Mouse (Mus musculus): ENCODE measurements around the gene Rasgrp4. TPM values are rescaled to one million over a fixed set of nuclear protein-coding genes. Genes with fewer than 3 reads are reported as not detected.
"Not testable (repeated sequence)": the region's sequence is repeated elsewhere in the genome, so short reads cannot be mapped to it uniquely, and the experiment has no call there.

Gene Rasgrp4
- under 1 TPM; 0.24 to 0.67 (median 0.37) TPM for total RNA-seq (2022)

DNA sequence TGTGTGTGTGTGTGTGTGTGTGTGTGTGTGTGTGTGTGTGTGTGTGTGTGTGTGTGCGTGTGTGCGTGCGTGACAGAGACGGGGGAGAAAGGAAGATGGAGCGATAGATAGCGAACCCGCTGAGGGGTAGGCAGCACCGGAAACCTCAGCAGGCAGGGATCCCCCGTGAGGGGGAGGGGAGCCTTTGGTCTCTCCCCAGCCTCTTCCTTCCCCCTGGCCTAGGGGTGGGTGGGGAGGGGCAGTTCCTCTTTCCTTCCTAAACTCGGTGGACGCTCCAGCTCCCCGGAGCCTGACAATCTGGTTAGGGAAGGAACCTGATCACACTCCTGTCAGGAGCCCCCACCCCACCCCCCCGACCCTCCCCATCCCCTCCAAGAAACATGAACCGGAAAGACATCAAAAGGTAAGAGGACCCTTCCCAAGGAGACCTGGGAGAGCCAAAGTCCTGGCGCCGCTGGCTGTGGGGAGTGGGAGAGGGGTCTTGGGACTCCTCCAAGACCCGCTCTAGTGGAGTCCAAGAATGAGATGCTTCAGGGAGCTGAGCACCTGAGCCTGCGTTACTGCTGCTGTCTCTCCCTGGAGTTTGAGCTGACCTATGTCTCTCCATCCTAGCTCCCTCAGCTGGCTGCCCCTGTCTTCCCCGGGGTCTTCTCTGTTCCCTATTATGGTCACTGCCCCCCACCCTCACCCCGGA is at the start of gene Rasgrp4:
Gene Rasgrp4 (plus strand): TSS at position 159 of the 694 bp plus-strand sequence.
- DNase-seq (ENCODE audit: low spot score in 2 of 2): no peak

DNA sequence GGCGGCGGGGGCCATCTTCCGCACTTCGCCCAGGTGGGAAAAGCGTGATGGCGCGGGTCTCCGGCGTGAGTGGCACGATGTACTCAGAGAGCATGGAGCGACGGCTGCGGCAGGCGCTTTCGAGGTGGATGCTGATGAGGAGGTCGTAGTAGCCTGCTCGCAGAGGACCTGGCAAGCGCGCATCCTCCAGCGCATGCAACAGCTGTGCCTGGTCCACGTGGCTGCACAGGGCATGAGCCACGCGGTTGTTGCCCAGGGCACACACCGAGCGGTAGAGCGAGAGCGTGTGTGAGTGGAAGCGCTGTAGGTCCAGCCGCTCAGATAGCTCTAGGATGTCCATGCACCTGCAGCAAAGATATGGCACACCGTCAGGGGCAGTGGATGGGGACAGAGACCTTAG is 48.7 kb upstream of the Rasgrp4 start:
- no peak for DNase-seq (ENCODE audit: low spot score in 2 of 2)

DNA sequence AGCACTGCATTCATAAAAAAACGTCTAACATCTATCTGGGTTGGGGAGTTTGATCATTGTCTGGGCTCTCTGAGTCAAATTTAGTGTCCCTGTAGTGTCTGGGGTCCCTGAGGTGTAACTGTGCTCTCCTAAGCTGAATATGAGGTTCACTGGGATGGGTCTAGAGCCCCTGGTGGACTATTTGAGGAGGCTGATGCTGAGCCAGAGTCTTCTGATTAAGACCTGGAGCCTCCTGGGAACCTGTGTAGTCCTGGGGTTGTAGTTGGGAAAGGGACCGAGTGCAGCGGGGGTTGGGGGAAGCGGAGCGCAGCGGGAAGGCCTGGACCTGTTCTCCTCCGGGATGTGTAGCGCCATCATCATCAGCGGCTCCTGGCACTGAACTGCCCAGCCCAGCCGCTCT is 47.7 kb upstream of the Rasgrp4 start:
- DNase-seq (ENCODE audit: low spot score in 2 of 2): no peak

DNA sequence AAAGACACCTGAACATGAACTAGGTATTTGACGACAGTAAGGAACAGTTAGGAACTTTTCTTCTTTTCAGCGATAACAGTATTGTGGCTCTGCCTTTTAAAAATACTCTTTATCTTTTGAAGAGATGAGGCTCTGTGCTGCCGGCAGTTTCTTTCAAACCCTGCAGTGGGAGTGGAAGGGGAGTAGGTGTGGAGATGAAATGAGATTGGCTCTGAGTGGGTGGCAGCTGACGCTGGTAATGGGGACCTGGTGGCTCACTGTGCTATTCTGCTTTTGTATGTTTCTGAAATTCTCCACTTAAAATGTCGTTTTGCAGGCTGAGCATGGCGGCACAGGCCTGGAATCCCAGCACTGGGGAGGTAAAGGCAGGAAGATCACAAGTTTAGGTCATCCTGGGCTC is 45.8 kb upstream of the Rasgrp4 start:
- DNase-seq (ENCODE audit: low spot score in 2 of 2): no peak

DNA sequence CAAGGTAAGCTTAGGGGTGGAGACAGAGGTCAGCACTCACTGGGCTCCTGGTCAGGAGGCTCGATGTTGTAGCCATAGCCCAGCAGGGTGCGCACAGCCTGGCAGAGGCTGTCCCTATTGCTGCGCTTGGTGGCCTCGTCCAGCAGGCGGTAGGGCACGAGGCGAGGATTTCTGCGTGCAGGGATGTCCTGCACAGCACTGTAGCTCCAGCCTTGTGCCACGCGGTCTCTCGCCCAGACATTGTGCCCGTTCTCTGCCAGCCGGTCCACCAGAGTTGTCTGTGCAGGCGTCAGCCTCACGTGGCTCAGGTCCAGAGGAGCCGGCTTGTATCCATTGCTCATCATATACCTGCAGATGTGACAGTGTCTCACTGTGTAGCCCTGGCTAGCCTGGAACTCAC is 37.5 kb upstream of the Rasgrp4 start:
- DNase-seq (ENCODE audit: low spot score in 2 of 2): no peak

DNA sequence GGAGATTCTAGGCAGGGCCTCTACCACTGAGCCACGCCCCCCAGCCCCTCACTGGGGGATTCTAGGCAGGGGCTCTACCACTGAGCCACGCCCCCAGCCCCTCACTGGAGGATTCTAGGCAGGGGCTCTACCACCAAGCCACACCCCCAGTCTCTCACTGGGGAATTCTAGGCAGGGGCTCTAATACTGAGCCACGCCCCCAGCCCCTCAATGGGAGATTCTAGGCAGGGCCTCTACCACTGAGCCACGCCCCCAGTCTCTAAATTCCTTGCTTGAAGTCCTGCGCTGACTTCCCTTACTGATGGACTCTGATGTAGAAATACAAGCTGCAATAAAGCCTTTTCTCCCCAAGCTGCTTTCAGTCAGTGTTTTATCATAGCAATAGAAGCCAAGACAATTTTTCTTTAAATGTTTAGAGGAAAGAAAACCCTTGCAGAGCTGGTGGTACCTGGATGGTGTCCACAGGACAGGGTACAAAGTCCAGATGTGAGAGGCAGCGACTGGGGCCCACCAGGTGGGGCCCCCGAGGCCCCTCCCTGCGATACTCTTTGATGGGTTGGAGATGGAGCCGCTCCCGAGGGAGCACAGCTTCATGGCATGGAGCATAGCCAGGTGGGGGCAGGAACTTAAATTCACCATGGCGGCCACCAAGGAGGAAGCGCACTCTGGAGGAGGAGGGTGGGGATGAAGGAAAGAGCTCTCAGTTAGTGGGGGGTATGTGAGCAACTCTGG is 33.2 kb upstream of the Rasgrp4 start:
- DNase-seq (ENCODE audit: low spot score in 2 of 2): no peak

DNA sequence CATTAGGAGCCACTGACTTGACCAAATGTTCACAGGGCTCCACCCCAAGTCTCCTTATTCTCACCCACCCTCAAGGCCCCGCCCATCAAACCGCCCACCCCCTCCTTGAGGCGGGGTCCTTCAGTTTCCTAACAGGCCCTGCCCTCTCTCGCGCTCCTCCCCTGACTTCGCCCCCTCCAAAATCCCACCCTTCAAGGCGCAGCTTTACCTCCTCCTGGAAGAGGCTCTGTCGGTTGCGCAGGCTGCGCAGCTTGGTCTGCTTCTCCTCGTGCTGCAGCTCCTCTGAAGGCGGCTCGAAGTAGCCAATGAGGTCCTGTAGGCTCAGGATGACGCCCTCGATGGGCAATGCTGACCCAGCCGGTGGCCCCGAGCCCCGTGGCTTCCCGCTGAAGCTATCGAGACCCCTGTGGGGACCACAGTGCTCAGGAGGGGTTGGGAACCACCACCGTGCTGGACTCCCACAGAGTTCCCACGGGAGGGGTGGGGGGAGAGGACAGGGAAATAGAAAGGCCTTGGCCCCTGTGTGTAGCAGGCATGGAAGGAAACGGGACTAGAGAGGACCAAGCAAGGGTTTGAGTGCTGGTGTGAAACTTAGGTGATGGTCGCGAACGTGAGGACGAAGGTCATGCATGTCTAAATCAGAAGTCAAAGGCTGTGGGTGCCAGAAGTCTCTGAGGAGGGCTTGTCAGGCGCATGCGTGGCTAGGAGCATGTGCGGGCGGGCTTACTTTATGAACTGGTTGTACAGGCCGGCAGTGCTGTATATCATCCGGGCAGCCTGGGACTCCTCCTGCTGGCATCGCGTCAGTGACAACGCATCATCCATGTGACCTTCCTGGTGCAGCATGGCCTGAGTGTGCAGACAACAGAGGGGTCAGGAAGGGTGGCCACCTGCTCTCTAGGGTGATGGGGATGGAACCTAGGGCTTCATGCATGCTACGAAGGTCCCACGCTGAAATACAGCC is 25.4 kb upstream of the Rasgrp4 start:
- DNase-seq (ENCODE audit: low spot score in 2 of 2): peak in 1 of 2 experiments; percentile 36

DNA sequence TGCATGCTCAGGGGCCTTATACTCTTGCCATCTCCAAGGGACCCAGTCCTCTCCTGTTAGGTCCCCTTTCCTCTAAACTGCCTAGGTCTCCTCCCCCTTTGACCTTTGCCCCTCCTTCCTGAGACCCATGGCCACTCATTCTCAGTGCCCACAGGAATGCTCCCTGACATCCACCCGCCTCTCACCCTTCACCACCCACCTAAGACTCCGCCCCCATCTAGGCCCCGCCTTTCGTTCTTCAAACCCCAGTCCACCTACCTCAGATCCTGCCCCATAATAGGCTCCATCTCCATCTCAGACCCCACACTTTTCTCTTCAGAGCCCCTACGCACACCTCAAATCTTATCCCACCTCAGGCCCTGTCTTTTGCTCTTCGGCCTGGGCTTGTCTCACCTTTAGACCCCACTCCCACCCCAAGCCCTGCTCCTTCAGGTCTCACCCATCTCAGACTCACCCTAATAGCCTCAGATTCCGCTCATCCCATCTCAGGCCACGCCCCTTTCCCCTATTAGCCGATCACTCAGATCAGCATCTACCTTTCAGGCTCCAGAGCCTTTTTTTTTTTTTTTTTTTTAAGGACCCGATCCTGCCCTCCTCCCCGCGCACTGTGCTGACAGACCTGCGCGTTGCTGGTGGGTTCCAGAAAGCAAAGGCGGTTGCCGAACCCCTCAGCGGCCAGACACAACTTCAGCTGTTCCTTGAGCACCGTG is 16.4 kb upstream of the Rasgrp4 start:
- no peak for DNase-seq (ENCODE audit: low spot score in 2 of 2)

DNA sequence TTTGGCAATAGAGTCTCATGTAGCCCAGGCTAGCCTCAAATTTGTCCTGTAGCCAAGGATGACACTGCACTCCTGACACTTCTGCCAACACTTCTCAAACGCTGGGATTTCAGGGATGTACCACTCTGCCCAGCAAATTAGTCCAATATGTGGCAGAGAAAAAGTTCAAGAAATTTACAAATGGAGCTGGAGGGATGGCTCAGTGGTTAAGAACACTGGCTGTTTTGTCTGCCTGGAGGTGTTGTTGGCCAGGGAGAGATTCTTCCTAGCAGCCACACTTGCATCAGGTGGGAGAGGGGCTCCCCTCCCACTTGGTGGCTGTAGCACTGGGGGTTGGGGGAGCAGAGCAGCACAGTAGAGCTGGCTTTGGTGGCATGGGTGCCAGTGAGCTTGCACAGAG is 15.1 kb upstream of the Rasgrp4 start:
- no peak for DNase-seq (ENCODE audit: low spot score in 2 of 2)

DNA sequence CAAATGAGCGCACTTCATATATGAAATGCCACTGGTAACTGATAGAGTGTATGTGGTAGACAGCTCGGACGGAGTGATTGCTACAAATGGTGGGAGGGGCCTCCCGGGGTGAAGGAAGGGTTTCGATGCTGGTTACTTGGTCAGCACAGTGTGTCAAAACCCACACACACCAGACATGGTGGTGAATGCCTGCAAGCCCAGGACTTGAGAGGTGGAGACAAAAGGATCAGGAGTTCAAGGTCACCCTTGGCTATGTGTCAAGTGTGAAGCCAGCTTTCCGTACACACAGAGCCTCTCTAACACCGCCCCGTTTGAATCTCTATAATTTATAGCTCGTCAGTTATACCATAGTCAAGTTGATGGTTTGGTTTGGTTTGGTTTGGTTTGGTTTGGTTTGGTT is 11.8 kb upstream of the Rasgrp4 start:
- no peak for DNase-seq (ENCODE audit: low spot score in 2 of 2)

DNA sequence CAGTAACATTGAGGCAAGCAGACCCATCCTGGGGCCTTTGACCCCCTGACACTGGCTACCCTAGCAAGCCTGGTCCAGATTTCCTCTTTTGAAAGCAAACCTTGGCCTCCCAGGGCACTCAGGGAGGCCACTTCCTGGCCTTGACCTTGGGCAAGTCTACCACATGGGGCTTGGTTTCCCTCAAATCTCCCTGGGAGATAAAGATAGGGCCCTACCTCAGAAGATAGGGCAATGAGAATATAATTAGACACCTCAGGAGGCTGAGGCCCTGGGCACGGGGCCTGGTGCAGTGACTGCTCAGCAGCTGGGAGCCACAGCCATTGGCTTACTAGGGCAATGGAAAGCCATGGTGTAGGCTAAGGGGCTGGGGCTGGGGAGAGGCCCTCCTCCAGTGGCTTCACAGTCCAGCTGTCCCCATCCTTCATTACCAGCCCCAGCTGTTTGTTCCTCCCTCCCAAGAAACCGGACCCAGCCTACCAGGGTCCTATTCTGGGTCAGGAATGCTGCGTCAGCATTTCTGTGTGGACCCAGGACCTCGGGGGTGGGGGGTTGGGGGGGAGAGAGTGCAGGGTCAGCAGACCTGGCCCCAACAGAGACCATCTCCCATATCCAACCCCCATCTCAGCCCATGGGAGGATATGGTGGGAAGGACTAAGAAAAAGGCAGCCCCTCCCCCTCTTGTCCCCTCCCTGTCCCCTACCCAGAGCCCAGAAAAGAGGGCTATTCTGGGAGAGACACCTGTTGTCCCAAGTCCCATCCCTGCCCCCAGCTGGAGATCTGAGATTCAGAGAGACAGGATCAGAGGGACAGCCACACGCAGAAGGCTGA is 10.9 kb upstream of the Rasgrp4 start:
- DNase-seq (ENCODE audit: low spot score in 2 of 2): peak; percentile 77 to 90

DNA sequence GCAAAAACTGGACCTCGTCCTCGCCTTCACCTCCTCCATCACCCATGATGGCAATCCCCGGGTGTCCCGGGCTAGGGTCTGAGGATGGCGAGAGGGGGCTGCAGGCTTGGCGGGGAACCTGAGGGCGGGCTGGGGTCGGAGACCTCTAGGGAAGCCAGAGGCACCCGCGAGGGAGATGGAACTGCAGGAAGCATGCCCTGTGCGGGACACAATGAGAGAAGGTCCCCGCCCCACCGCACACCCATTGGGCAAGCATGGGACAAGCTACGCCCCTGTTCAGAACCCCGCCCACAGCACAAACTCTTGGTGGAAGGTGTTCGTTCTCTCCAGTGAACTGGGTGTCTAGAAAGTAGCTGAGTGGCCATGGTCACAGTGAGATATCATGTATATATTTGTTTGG is 9.7 kb upstream of the Rasgrp4 start, which contains the start of gene Ryr1:
Gene Ryr1 (minus strand): TSS at position 210 of the 400 bp plus-strand sequence.
- DNase-seq (ENCODE audit: low spot score in 2 of 2): peak; percentile 77 to 86

DNA sequence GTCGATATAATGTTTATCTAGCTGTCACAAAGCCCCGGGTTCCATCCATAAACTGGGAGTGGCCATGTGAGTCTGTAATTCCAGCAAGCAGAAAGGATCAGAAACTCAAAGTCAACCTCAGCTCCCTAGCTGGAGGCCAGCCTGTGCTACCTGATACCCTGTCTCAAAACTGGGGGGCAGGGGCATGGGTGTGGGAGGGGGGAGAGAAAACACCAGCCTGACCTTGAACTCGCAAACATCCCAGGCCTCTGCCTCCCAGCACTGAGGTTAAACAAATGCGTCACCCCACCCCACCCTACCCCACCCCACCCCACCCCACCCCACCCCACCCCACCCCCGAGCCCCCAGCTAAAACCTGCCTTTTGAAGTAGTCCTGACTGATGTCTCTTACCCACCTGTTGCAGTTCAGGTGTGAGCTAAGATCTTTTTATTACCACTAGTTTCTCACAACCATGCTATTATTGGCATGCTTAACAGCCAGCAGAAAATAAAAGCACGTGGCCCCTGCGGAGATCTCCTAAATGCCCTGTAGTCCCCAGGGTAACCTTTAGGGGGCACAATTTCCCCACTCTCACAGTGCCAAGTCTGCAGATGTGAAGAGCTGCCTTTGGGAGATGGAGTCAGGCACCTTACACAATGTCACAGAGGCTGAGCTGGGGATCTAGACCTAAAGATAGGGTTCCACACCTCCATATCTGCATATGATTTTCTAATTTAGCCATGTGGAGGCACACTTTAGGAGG is 8.3 kb upstream of the Rasgrp4 start:
- DNase-seq (ENCODE audit: low spot score in 2 of 2): peak; percentile 74 to 79

DNA sequence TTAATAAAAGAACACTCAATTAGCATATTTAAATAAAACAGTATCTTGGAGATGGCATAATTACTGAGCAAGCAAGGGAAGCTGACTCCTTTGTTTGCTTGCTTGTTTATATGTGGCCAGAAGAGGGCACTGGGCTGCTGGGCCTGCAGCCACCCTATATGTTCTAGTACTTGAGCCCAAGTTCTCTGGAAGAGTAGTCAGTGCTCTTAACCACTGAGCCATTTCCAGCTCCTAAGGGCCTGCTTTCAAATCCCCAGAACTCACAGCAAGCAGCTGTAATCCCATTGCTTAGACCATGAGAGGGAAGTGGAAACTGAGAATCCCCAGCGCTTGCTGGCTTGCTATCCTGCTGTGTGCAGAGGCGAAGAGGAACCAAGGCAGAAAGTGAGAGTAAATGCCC is 5.9 kb upstream of the Rasgrp4 start:
- DNase-seq (ENCODE audit: low spot score in 2 of 2): no peak

DNA sequence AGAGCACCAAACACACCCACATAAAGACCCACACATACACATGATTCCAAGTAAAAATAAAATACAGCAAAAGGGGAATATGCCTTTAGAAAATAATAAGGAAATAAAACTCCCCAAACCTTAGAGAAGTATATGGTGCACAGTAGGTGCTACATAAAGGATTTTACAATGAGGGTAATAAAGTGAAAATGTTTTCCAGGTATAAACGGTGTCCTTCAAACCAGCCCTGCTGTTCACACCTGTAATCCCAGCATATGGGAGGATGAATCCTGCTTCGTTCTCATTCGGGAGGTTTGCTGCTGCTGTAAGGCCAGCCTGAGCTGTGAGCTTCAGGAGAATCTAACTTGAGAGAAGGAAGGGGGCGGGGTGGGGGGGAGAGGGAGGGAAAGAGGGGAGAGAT is 421 bp upstream of the Rasgrp4 start:
- no peak for DNase-seq (ENCODE audit: low spot score in 2 of 2)

DNA sequence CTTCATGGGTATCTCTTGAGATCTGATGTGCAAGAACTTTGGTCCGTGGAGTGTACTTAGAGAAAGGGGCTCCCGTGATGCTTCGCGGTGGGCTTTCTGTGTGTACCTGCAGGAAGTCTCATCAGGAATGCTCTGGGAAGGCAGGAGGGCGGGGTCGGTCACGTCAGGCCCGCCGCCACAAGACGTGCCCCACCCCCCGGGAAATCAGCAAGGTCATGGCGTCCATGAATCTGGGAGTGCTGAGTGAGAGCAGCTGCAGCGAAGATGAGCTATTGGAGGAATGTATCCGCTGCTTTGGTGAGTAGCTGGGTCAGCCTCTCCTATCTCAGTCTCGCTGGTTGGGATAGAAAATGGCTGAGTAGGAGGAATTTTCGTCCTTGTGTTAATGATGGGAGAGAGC is 2.8 kb downstream of the Rasgrp4 start:
- DNase-seq (ENCODE audit: low spot score in 2 of 2): no peak

DNA sequence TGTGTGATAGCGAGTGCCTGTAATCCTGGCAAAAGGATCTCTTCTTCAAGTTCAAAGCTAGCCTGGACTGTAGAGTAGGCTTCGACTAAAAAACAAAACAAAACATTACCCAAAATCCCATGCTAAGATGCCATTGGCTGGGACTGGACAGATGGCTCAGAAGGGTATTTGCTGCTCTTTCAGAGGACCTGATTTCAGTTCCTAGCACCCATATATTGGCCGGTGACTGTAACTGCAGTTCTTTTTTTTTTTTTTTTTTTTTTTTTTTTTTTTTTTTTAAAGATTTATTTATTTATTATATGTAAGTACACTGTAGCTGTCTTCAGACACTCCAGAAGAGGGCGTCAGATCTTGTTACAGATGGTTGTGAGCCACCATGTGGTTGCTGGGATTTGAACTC is 4.6 kb downstream of the Rasgrp4 start:
- not testable (repeated sequence) for DNase-seq (ENCODE audit: low spot score in 2 of 2)

DNA sequence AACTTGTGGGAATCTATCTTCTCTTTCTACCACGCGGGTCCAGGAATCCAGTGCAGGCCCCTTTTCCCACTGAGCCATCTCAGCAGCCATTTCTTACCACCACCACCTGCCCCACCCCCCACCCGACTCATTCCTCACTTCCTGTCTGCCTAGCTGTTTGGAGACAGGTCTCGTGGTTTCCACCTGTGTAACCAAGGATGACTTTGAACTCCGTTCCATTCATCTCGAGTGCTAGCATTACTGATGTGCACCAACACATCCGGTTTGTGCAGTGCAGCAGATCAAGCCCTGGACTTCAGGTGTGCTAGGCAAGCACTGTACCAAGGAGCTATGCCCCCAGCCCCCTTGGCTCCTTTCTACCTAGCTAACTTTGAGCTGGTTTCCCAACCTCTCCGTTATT is 6.8 kb downstream of the Rasgrp4 start:
- DNase-seq (ENCODE audit: low spot score in 2 of 2): no peak

DNA sequence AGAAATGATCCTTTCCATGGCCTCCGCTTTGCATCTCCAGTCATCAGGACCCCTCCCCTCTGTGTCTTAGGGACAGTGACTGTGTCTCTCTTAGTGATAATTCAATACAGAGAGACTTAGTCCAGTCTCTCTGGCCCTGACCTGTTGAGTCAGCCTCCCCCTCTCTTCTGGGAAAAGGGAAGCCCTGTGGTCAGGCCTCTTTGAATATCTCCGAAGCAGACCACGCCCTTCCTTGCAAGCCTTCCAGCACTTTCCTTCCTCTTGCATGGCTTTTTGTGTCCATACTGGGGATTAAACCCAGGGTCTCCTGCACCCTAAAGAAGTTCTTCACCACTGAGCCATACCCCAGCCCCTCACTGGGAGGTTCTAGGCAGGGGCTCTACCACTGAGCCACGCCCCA is 9.4 kb downstream of the Rasgrp4 start:
- DNase-seq (ENCODE audit: low spot score in 2 of 2): no peak

Measured in gastrocnemius, adult 8-10 months (tissue).